Mouse (Mus musculus) frontal cortex, postnatal 10 days (tissue): ENCODE results near the gene Slc41a3.
"Not testable (repeated sequence)": the region's sequence is repeated elsewhere in the genome, so short reads cannot be mapped to it uniquely, and the experiment has no call there.

Experiments
- DNase-seq, 2 experiments: peaks; one replicate each; pipeline ENCODE4 v3.0.0; 2022; ENCODE audit warnings: low spot score in 2 of 2, mixed read lengths in 1 of 2

The Slc41a3 gene

GRCm38 (mm10) chr6:90624184-90624583 lies 19.7 kb downstream of the Slc41a3 start:
- no peak for DNase-seq

- no peak for DNase-seq
Observed at GRCm38 (mm10) chr6:90624733-90625132, 20.2 kb downstream of the Slc41a3 start.

- no peak for DNase-seq
Observed at GRCm38 (mm10) chr6:90625207-90625994, 20.9 kb downstream of the Slc41a3 start.

GRCm38 (mm10) chr6:90627556-90627955 lies 23.0 kb downstream of the Slc41a3 start:
- DNase-seq, result no peak

- DNase-seq, result no peak
Observed at GRCm38 (mm10) chr6:90629506-90629905, 25.0 kb downstream of the Slc41a3 start.

- DNase-seq, result no peak
Observed at GRCm38 (mm10) chr6:90630427-90630826, 25.9 kb downstream of the Slc41a3 start.

GRCm38 (mm10) chr6:90632526-90632925 lies 28.0 kb downstream of the Slc41a3 start:
- DNase-seq, result not testable (repeated sequence)

GRCm38 (mm10) chr6:90635081-90635480 lies 30.6 kb downstream of the Slc41a3 start:
- DNase-seq, result no peak

GRCm38 (mm10) chr6:90635611-90636010 lies 31.1 kb downstream of the Slc41a3 start:
- DNase-seq, result no peak

GRCm38 (mm10) chr6:90643057-90643456 lies 38.5 kb downstream of the Slc41a3 start:
- no peak for DNase-seq

GRCm38 (mm10) chr6:90644965-90645364 lies 40.4 kb downstream of the Slc41a3 start:
- DNase-seq, result no peak

- DNase-seq, result no peak
Observed at GRCm38 (mm10) chr6:90648391-90648790, 43.9 kb downstream of the Slc41a3 start.

- DNase-seq, result no peak
Observed at GRCm38 (mm10) chr6:90649279-90649678, 44.8 kb downstream of the Slc41a3 start.

- DNase-seq, result no peak
Observed at GRCm38 (mm10) chr6:90650634-90651033, 46.1 kb downstream of the Slc41a3 start.

- DNase-seq, result peak in 1 of 2 experiments; percentile 31
Observed at GRCm38 (mm10) chr6:90653736-90654135, 49.2 kb downstream of the Slc41a3 start.

- DNase-seq, result not testable (repeated sequence)
Observed at GRCm38 (mm10) chr6:90656344-90656850, 51.9 kb downstream of the Slc41a3 start.

GRCm38 (mm10) chr6:90659913-90660312 lies 55.4 kb downstream of the Slc41a3 start:
- DNase-seq, result no peak

GRCm38 (mm10) chr6:90660398-90661028 lies 56.0 kb downstream of the Slc41a3 start:
- no peak for DNase-seq

GRCm38 (mm10) chr6:90661029-90661399 lies 56.5 kb downstream of the Slc41a3 start:
- no peak for DNase-seq

GRCm38 (mm10) chr6:90662148-90662547 lies 57.6 kb downstream of the Slc41a3 start:
- DNase-seq, result no peak

- no peak for DNase-seq
Observed at GRCm38 (mm10) chr6:90663736-90664135, 59.2 kb downstream of the Slc41a3 start.

GRCm38 (mm10) chr6:90668693-90669092 lies 64.2 kb downstream of the Slc41a3 start:
- no peak for DNase-seq

GRCm38 (mm10) chr6:90678759-90679158 lies 74.2 kb downstream of the Slc41a3 start:
- no peak for DNase-seq
